Mouse (Mus musculus) monocyte, adult 5-6 weeks (primary cell): ENCODE measurements around the gene Slc7a5. TPM values are rescaled to one million over a fixed set of nuclear protein-coding genes. Genes with fewer than 3 reads are reported as not detected.

Source experiments
- ATAC-seq: fragments of 153-309, 156-312 bp; replicated peaks from 2 replicates; pipeline ENCODE4 v1.8.0; 2017; ENCODE audit warnings: mild to moderate bottlenecking; ENCODE audit not compliant: low TSS enrichment, insufficient number of reproducible peaks, severe bottlenecking, poor library complexity, low FRiP score
- total RNA-seq: library from RNA; stranded (forward); fragments of 200-1000, 200-491, 200-594 nt; gene quantifications from 3 replicates; pipeline ENCODE4 v1.2.3, GENCODE M21; 2017

Slc7a5 gene
- total RNA-seq, 1 experiment from 2014 or later, result 4.9 TPM

GRCm38 (mm10) chr8:121943057-121943540 is 35.6 kb upstream of the Slc7a5 start:
- ATAC-seq, result no peak

- no peak for ATAC-seq
Measured at GRCm38 (mm10) chr8:121938732-121939131, 31.2 kb upstream of the Slc7a5 start.

GRCm38 (mm10) chr8:121936391-121936790 is 28.9 kb upstream of the Slc7a5 start:
- no peak for ATAC-seq

DNA sequence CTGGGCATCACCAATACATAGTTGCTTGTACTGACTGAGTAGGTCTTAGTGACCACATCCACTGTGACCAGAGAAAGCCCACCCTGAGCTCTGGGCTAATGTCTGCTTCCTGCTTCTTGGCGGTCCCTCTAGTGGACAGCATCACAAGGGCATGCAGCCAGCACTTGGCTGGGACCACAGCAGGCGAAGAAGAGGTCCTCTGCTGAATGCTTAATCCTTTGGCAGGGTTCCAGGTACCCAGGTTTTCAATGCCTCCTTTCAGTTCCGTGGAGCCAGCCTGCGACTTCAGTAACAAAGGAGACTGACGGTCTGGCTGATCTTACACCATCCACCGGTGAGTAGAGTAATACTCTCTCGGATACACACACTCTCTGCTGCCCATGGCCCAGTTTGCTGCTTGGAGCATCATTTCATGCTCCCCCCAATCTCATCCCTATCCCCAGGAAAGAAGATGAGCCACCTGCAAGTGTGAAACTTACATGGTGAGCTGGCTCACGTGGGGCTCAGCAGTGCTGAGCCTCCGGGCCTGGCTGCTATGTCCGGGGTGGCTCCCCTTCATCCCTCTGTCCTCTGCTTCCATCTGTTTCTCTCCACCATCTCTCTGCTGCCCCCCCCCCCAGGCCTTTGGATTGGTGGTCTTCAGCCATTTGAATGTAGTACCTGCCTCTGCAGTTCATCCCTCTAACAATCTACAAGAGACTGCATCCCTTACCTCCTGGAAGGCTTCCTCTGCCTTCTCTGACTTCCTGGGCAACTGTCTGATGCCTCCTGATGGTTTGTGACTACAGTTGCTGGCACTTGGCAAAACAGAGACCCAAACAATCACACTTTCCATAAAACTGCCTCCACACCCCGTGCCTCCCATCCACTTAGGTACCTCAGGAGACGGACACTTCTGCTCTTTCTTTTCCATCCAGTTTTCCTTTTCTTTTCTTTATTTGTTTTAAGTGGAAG is 28.1 kb upstream of the Slc7a5 start:
- no peak for ATAC-seq

DNA sequence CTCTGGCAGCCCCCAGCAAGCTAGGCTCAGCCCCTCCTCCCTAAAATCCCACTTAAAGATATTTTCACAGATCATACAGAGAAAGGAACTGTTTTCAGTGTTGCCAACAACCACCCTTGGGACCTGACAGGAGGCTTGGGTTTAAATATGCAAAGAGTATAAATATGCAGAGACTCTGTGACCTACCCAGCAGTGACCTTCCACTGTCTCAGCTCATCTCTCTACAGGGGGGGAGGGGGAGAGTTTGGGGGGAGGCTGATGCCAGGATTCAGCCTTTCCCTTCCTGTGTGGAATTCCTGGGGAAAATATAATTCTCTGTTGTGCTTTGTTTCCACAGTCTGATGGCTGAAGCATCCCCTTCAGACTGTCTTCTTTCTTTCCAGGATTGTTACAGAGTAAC is 27.4 kb upstream of the Slc7a5 start:
- no peak for ATAC-seq

DNA sequence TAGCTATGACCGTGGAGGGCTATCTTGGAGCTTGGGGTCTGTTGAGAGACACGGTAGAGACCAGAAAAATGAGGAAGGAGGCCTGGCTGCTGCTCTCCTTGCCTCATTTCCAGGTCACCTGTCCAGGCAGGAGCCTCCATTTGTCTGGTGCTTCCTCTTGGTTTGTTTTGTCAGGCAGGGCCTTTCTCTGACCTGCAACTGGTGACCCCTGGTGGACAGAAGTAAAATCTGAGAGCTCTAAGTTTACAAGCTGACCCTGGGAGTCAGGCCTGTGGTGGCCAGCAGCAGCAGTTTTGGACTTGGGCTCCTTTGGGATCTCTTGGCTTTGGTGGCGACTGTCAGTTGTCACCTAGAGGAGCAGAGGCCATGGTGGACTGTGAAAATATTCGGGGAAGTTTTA is 27.0 kb upstream of the Slc7a5 start:
- no peak for ATAC-seq

DNA sequence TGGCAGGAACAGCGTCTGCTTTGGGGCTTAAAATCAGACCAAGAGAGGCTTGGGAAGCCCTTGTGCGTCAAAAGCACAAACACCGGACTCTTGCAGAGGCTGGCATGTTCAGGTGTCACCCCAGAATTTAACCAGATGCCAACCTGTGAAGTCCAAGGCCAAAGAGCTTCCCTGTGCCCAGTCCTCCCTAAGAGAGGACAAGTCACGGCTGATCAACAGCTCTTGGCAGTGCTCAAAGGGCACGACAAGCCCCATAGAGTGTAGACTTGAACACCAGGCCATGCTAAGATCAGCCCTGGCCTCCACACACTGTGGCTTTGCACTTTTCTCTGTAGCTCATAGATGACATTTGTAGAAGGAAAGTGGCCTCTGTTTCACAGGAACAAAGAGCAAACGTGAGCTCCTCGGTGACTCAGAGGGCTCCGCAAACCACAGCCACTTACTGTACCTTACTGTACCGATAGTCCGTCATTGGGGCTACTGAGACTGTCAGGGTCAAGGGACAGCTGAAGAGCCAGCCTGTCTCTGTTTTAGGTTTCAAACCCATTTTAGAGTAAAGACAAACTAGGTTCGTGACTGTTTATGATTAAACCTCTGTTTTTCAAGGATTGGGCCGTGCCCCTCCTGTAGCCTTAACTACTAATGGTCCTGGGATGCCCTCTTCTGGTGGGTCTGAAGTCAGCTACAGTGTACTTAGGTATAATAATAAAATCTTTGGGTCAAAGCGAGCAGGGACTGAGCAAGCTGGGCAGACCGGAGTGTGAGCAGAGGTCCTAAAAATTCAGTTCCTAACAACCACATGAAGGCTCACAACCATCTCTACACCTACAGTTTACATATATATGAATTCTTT is 25.4 kb upstream of the Slc7a5 start:
- ATAC-seq, result no peak

GRCm38 (mm10) chr8:121932026-121932667 is 24.7 kb upstream of the Slc7a5 start:
- ATAC-seq, result no peak

DNA sequence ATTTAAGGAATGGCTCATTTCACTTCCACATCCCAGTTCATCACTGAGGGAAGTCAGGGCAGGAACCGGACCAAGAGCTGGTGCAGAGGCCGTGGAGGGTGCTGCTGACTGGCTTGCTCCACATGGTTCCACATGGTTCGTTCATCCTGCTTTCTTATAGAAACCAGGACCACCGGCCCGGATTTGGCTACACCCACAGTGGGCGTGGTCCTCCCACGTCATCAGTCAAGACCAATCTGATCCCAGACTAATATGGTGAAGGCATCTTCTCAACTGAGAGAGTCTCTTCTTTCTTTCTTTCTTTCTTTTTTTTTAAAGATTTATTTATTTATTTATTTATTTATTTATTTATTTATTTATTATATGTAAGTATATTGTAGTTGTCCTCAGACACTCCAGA is 24.1 kb upstream of the Slc7a5 start:
- no peak for ATAC-seq

GRCm38 (mm10) chr8:121930047-121930446 is 22.6 kb upstream of the Slc7a5 start:
- ATAC-seq, result no peak

GRCm38 (mm10) chr8:121927316-121927715 is 19.8 kb upstream of the Slc7a5 start:
- peak; percentile 76 for ATAC-seq

DNA sequence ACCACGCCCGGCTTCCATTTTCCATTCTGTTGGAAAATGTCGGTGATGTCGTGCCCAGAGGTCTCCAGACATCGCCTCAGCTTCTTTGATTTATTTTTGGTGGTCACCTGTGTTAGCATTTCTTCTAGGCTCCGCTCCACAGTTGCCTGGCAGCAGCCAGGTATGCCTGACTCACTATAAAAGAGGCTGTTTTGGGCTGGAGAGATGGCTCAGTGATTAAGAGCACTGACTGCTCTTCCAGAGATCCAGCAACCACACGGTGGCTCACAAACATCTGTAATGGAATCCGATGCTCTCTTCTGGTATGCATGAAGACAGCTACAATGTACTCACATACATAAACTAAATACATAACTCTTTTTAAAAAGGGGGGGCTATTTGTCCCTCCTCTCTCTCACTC is 18.8 kb upstream of the Slc7a5 start:
- ATAC-seq, result no peak

DNA sequence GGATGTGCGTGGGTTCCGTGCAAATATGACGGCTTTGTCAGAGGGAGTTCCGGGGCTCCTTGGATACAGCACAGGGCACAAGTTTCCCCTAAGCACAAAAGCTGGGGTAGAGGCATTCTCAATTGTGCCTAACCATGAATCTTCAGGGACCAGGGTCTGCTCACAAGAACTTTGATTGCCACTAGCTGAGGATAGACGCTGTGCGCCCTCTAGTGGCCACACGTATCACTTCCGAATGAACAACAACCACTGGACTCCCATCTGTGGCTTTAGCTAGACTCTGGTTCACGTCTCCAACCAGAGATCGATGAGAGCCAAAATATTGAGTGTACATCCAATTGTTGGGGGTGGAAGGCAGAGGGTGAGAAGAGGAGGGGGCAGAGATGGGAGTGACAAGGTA is 18.1 kb upstream of the Slc7a5 start:
- ATAC-seq, result peak; percentile 62; the same call in 1 of the 2 replicates

GRCm38 (mm10) chr8:121924681-121925080 is 17.2 kb upstream of the Slc7a5 start:
- no peak for ATAC-seq

- ATAC-seq, result no peak
Measured at GRCm38 (mm10) chr8:121922101-121922500, 14.6 kb upstream of the Slc7a5 start.

DNA sequence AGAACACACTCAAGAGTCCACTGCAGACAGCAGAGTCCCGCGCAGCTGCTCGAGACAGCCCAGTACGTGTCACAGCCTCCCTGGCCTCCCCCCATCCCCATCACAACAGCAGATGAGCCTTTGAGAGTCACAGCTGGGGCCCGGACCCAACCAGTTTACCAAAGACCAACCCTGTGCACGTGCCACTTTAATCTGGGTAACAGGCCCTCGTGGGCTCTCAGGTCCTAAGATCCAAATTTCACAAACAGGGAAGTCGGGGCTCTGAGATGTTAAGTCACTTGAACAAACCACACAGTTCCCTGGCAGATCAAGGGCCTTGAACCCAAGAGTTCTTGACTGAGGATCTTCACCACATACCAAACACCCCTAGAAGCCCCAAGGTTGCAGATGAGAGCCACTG is 14.1 kb upstream of the Slc7a5 start:
- ATAC-seq, result no peak

- no peak for ATAC-seq
Measured at GRCm38 (mm10) chr8:121919731-121920130, 12.2 kb upstream of the Slc7a5 start.

GRCm38 (mm10) chr8:121919158-121919557 is 11.7 kb upstream of the Slc7a5 start:
- ATAC-seq, result no peak

DNA sequence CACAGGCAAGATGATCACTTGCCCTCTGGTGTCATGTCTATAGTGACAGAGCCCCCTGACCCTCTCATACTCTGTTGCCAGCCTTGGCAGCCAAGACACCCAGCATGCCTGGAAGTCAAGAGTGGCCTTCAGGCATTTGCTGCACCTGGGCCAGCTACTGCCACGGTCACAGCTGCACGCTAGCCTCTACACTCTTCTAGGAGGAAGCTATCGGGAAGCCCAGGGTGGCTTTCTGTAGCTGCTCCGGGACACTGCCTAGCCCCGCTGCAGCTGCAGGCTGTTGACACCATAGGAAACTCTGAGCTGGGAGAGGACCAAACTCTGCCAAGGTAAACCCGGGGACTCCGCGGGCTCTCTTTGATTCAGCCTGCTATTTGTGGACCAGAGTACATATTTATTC is 5.9 kb upstream of the Slc7a5 start:
- ATAC-seq, result no peak
